Mouse (Mus musculus) stomach, postnatal 0 days (tissue): ENCODE measurements around the gene Tmem184b. TPM values are rescaled to one million over a fixed set of nuclear protein-coding genes. Genes with fewer than 3 reads are reported as not detected.

Experiments used
- ATAC-seq: fragments of 200-750 bp; cut with Nextera tagmentation; 2 replicates; pipeline ENCODE4 v1.8.0; 2017; ENCODE audit not compliant: low FRiP score, low TSS enrichment
- DNase-seq: peaks from one replicate; pipeline ENCODE4 v3.0.0-alpha.2; 2016; ENCODE audit warnings: low spot score
- H3K27ac ChIP-seq: fragments of 300-500 bp; sonication (generic); replicated peaks from 2 replicates; pipeline ENCODE4 v1.5.1; 2014; ENCODE audit warnings: mild to moderate bottlenecking, control low read depth
- H3K27me3 ChIP-seq: fragments of 300-500 bp; sonication (generic); 2 replicates; pipeline ENCODE4 v1.6.1; 2014; ENCODE audit warnings: low read length; ENCODE audit not compliant: control insufficient read depth, insufficient read depth
- H3K36me3 ChIP-seq: fragments of 300-500 bp; sonication (generic); 2 replicates; pipeline ENCODE4 v1.6.1; 2014; ENCODE audit warnings: low read length, mixed read lengths; ENCODE audit not compliant: control insufficient read depth, insufficient read depth
- H3K4me1 ChIP-seq: fragments of 300-500 bp; sonication (generic); replicated peaks from 2 replicates; pipeline ENCODE4 v1.6.1; 2014; ENCODE audit warnings: antibody characterized with exemption; ENCODE audit not compliant: control insufficient read depth, insufficient read depth
- H3K4me2 ChIP-seq: fragments of 300-500 bp; sonication (generic); replicated peaks from 2 replicates; pipeline ENCODE4 v1.6.1; 2014; ENCODE audit warnings: low read depth, mild to moderate bottlenecking, control low read depth, moderate library complexity
- H3K4me3 ChIP-seq: fragments of 300-500 bp; sonication (generic); 2 replicates; pipeline ENCODE4 v1.5.1; 2014; ENCODE audit warnings: low read depth, low read length, control low read depth
- H3K9ac ChIP-seq: fragments of 300-500 bp; sonication (generic); 2 replicates; pipeline ENCODE4 v1.6.1; 2014; ENCODE audit warnings: mild to moderate bottlenecking, low read length, control low read depth, mixed read lengths
- H3K9me3 ChIP-seq: fragments of 300-500 bp; sonication (generic); 2 replicates; pipeline ENCODE4 v1.6.1; 2016; ENCODE audit warnings: low read length; ENCODE audit not compliant: control insufficient read depth
- CTCF ChIP-seq: IDR thresholded peaks from 2 replicates; pipeline ENCODE4 v1.5.1; 2016; ENCODE audit warnings: antibody characterized with exemption, low read depth, mild to moderate bottlenecking, moderate library complexity
- EP300 ChIP-seq: optimal IDR thresholded peaks from 2 replicates; pipeline ENCODE3; 2016; ENCODE audit warnings: antibody characterized with exemption
- WGBS: fragments of 180-500 bp; shearing (Covaris S2); extraction: QIAGEN DNeasy Blood & Tissue Kit; methylation state at CpG from one replicate; pipeline ENCODE4 v1.1.7; 2014; 5-methylcytosine and 5-hydroxymethylcytosine counted together
- polyA plus RNA-seq: library from polyadenylated mRNA; unstranded; fragments of >200 nt; fragmentation: Nextera tagmentation; extraction: Ambion mirVana; gene quantifications from 2 replicates; pipeline ENCODE4 v1.2.1, GENCODE M21; 2015

The Tmem184b gene
- polyA plus RNA-seq, 1 experiment from 2014 or later = 21.2 TPM

DNA sequence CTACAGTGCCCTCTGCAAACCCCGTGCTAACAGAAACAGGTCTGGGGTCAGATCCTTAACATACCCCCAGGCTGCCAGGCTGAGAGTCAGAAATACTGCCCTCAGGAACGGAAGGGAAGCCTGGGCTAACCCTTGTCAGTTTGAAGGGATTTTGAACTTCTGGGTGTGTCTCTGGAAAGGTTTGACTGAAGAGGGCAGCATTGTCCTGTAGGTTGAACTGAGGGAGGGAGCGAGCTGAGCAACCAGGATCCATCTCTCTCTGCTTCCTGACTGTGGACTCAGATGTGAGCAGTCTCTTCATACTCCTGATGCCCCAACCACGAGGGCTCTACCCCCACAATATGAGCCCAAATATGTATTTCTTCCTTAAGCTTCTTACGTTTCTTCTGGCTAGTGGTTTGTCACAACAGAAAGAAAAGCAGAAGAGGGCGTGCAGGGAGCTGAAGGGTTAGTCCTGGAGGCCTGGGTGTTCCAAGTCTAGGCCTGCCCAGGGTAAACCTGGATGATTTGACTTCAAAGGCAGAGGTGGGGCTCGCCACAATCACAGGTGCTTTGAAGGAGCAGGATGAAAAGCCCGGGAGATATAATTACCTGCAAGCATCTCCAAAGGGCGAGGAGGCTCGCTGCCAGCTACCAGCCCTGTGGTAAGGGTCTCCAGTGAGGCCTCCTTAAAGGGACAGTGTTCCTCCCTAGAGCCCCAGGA lies 8.1 kb upstream of the Tmem184b start:
- TF ChIP-seq EP300 (no peak), CTCF (peak; percentile 64)
- H3K4me2 ChIP-seq = no peak overlapping the region
- H3K27me3 ChIP-seq = no peaks in the 10 kb centered on the region
- WGBS = 57% methylated on average over 10 of the region's 10 CpGs
- H3K27ac ChIP-seq = no peak overlapping the region
- no peak overlapping the region for H3K4me3 ChIP-seq
- DNase-seq (no peak), ATAC-seq (no peak)
- no peaks in the 10 kb centered on the region for H3K4me1 ChIP-seq
- H3K36me3 ChIP-seq = no peaks in the 10 kb centered on the region
- H3K9ac ChIP-seq = no peak overlapping the region
- H3K9me3 ChIP-seq = no peaks in the 10 kb centered on the region

DNA sequence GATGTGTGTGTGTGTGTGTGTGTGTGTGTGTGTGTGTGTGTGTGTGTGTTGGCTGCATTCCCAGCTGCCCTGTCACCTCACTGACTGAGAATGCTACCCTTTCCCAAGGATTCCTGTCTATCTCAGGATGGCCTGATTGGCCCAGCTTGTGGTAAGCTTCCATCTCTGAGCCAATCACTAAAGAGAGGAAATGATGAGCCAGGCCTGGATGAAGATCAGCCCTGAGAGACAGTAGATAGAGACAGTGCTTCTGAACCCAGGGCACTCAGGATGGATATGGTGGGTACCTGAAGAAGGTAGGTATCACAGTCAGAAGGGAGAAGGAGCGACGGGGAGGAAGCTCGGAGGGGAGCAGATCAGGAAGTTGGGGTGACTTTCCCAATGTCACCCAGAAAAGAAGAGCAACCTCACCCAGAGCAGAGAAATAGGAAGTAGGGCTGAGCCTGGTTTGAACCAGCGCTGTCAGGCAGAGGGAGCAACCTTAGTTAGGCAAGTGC lies 5.8 kb upstream of the Tmem184b start:
- Histone ChIP-seq H3K4me2 (no peak overlapping the region), H3K27ac (no peak overlapping the region), H3K4me1 (no peaks in the 10 kb centered on the region), H3K36me3 (no peaks in the 10 kb centered on the region), H3K27me3 (no peaks in the 10 kb centered on the region), H3K9ac (no peak overlapping the region), H3K4me3 (no peak overlapping the region), H3K9me3 (no peaks in the 10 kb centered on the region)
- TF ChIP-seq CTCF = no peak
- no peak for TF ChIP-seq EP300
- ATAC-seq = no peak
- 69% methylated on average over 4 of the region's 4 CpGs for WGBS
- no peak for DNase-seq

DNA sequence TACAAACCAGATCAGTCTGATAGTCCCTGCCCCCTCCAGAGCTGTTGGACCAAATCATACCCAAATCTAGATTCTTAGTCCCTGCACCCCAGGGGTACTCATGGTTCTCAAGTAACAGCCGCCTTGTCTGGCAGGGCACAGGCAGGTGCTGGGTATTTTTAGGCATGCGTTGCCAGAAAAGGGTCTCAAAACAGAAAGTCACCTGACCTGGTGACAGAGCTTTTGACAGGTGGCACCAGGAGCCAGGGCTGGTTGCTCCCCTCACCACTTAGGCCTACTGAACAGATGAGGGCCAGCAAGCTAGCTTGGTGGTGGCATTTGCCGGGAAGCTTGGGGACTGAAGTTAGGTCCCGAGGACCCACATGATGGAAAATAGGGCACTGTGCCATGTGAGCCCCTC lies 3.2 kb upstream of the Tmem184b start:
- Histone ChIP-seq H3K4me1 (peaks cover 3% of the 10 kb centered on the region; the same call in 1 of the 2 replicates), H3K4me2 (no peak overlapping the region), H3K27ac (no peak overlapping the region), H3K9ac (no peak overlapping the region), H3K27me3 (no peaks in the 10 kb centered on the region), H3K4me3 (no peak overlapping the region), H3K9me3 (no peaks in the 10 kb centered on the region), H3K36me3 (no peaks in the 10 kb centered on the region)
- no peak for DNase-seq
- TF ChIP-seq CTCF = no peak
- TF ChIP-seq EP300 = no peak
- ATAC-seq = no peak
- 88% methylated on average over 4 of the region's 4 CpGs for WGBS

DNA sequence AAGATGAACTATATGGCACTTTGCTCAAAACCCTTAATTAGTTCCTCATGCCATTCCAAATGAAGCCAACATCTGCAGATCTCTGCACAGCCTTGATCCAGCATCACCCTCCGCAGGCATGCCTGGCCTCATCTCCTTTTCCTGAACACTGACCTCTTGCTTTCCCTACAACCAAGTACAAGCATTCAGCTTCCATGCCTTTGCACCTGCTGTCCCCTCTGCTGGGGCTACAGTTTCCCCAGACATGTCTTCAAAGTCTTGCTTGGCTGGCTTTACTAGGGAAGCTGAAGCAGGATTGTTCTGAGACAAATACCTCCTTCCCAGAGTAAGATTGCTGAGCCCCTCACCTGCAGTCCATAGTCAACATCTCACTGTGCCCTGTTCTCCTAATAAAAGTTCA lies 908 bp upstream of the Tmem184b start:
- Histone ChIP-seq H3K9me3 (no peaks in the 10 kb centered on the region), H3K36me3 (no peaks in the 10 kb centered on the region), H3K27ac (no peak overlapping the region), H3K27me3 (no peaks in the 10 kb centered on the region), H3K4me3 (no peak overlapping the region), H3K4me1 (peaks cover 9% of the 10 kb centered on the region), H3K4me2 (no peak overlapping the region), H3K9ac (no peak overlapping the region)
- ATAC-seq (no peak), DNase-seq (no peak)
- 76% methylated on average over 1 of the region's 1 CpGs for WGBS
- TF ChIP-seq EP300 (no peak), CTCF (no peak)

DNA sequence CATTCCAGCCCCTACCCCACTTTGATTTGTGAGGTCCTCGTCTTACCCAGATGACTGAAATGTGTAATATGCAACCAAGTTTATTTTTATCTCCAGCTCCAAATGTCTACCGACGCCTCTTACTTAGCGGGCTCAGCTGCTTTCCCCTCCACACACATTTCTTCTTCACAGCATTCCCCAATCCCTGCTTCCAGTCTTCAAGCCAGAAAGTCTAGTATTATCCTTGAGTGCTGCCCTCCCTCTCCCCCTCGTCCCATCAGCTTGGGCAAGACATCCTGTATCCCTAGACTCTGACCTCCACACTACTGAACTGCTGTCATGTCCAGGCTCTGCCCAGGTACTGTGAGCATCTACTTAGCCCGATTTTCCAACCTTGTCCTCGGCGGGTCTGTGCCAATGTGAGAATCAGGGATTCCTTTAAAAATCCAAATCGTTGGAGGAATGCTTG lies 418 bp upstream of the Tmem184b start:
- H3K27me3 ChIP-seq = no peaks in the 10 kb centered on the region
- H3K4me3 ChIP-seq = peak overlapping the region; percentile 88
- 21% methylated on average over 9 of the region's 9 CpGs for WGBS
- peak overlapping the region; percentile 86 for H3K27ac ChIP-seq
- no peak for DNase-seq
- H3K4me2 ChIP-seq = peak overlapping the region; percentile 84
- peaks cover 9% of the 10 kb centered on the region for H3K4me1 ChIP-seq
- no peak for ATAC-seq
- H3K36me3 ChIP-seq = no peaks in the 10 kb centered on the region
- no peaks in the 10 kb centered on the region for H3K9me3 ChIP-seq
- peak overlapping the region; percentile 79 for H3K9ac ChIP-seq
- TF ChIP-seq CTCF (no peak), EP300 (no peak)

DNA sequence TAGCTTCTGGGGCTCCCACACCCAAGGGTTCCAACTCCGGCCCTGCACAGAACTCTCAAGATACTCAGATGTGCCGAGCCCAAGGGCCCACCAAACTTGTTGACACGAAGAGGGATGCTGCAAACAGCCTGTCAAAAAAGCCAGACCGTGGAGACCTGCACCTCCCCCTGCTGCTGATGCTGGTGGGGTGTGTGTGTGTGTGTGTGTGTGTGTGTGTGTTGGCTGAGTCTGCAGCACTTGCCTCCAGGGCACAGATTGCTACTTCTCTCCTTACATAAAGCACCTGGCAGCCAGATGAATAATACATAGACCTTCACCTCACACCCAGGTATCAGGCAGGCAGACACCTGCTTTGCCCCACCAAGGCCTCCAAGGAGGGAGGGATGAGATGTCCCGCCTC lies 1.2 kb downstream of the Tmem184b start:
- Histone ChIP-seq H3K4me1 (peaks cover 9% of the 10 kb centered on the region), H3K9me3 (no peaks in the 10 kb centered on the region), H3K36me3 (no peaks in the 10 kb centered on the region), H3K27ac (peak overlapping the region; percentile 86; the same call in 1 of the 2 replicates), H3K27me3 (no peaks in the 10 kb centered on the region), H3K4me3 (peak overlapping the region; percentile 88), H3K4me2 (peak overlapping the region; percentile 84), H3K9ac (peak overlapping the region; percentile 79)
- peak; percentile 8; the same call in 1 of the 2 replicates for ATAC-seq
- 9% methylated on average over 5 of the region's 5 CpGs for WGBS
- TF ChIP-seq EP300 = no peak
- DNase-seq = no peak
